Mouse (Mus musculus) thymus, adult 2 months (tissue): Measurements from ENCODE around the gene Ahrr. TPM values are rescaled to one million over a fixed set of nuclear protein-coding genes. Genes with fewer than 3 reads are reported as not detected.

Source experiments
- DNase-seq: peaks from one replicate; pipeline ENCODE4 v3.0.0; 2021
- H3K27ac ChIP-seq: fragments of 200-500 bp; 2 replicates; pipeline ENCODE4 v1.5.1; 2012; ENCODE audit warnings: low read length, control low read depth; ENCODE audit not compliant: control insufficient read depth, insufficient read depth
- H3K27me3 ChIP-seq: fragments of 200-500 bp; 2 replicates; pipeline ENCODE4 v1.6.1; 2012; ENCODE audit warnings: mild to moderate bottlenecking, low read length, moderate library complexity, mixed read lengths; ENCODE audit not compliant: control insufficient read depth, insufficient read depth
- H3K36me3 ChIP-seq: fragments of 200-500 bp; 2 replicates; pipeline ENCODE4 v1.6.1; 2012; ENCODE audit warnings: mild to moderate bottlenecking, low read length, moderate library complexity; ENCODE audit not compliant: control insufficient read depth, insufficient read depth
- H3K4me1 ChIP-seq: fragments of 200-500 bp; replicated peaks from 2 replicates; pipeline ENCODE4 v1.6.1; 2012; ENCODE audit warnings: low read length; ENCODE audit not compliant: control insufficient read depth, insufficient read depth
- H3K4me3 ChIP-seq: fragments of 200-500 bp; 2 replicates; pipeline ENCODE4 v1.5.1; 2012; ENCODE audit warnings: mild to moderate bottlenecking, low read length, control low read depth, moderate library complexity; ENCODE audit not compliant: control insufficient read depth, insufficient read depth
- CTCF ChIP-seq: fragments of 200-500 bp; IDR thresholded peaks from 2 replicates; pipeline ENCODE4 v1.5.1; 2012; ENCODE audit warnings: mild to moderate bottlenecking, control low read depth, low read length, moderate library complexity, borderline replicate concordance; ENCODE audit not compliant: control insufficient read depth, poor library complexity, insufficient read depth; ENCODE audit errors: extremely low read depth
- POLR2A ChIP-seq: fragments of 200-500 bp; IDR thresholded peaks from 2 replicates; pipeline ENCODE4 v1.6.1; 2012; ENCODE audit warnings: mild to moderate bottlenecking, low read length, control low read depth, moderate library complexity; ENCODE audit not compliant: control insufficient read depth, poor library complexity, insufficient read depth; ENCODE audit errors: extremely low read depth
- WGBS: fragments of 180-500 bp; shearing (Covaris S2); methylation state at CpG from one replicate; pipeline ENCODE4 v1.1.7; 2018; 5-methylcytosine and 5-hydroxymethylcytosine counted together
- polyA plus RNA-seq: library from polyadenylated mRNA; depleted of rRNA; stranded (reverse); fragments of >200 nt; gene quantifications from 2 replicates; pipeline ENCODE4 v1.2.3, GENCODE M21; 2012

Gene Ahrr
- polyA plus RNA-seq, 1 experiment, result 0.51 TPM

- 98% methylated on average over 1 of the region's 1 CpGs for WGBS
- TF ChIP-seq CTCF (no peak), POLR2A (no peak)
- Histone ChIP-seq H3K4me1 (no peaks in the 10 kb centered on the region), H3K27me3 (no peaks in the 10 kb centered on the region), H3K27ac (no peak overlapping the region), H3K36me3 (peaks cover 64% of the 10 kb centered on the region), H3K4me3 (no peak overlapping the region)
- DNase-seq, result no peak
Observed at GRCm38 (mm10) chr13:74305780-74306179, 13.6 kb upstream of the Ahrr start.

GRCm38 (mm10) chr13:74305380-74305779 is 13.2 kb upstream of the Ahrr start:
- Histone ChIP-seq H3K27me3 (no peaks in the 10 kb centered on the region), H3K4me1 (no peaks in the 10 kb centered on the region), H3K36me3 (peaks cover 60% of the 10 kb centered on the region), H3K4me3 (no peak overlapping the region), H3K27ac (no peak overlapping the region)
- WGBS, result 97% methylated on average over 6 of the region's 6 CpGs
- TF ChIP-seq CTCF (no peak), POLR2A (no peak)
- no peak for DNase-seq

- Histone ChIP-seq H3K27me3 (no peaks in the 10 kb centered on the region), H3K4me1 (no peaks in the 10 kb centered on the region), H3K36me3 (peaks cover 36% of the 10 kb centered on the region), H3K27ac (no peak overlapping the region), H3K4me3 (no peak overlapping the region)
- no peak for TF ChIP-seq POLR2A
- no peak for TF ChIP-seq CTCF
- WGBS, result 95% methylated on average over 10 of the region's 10 CpGs
- peak; percentile 11 for DNase-seq
Observed at GRCm38 (mm10) chr13:74302050-74303037, 10.2 kb upstream of the Ahrr start.

GRCm38 (mm10) chr13:74301607-74301984 is 9.5 kb upstream of the Ahrr start:
- WGBS, result 88% methylated on average over 6 of the region's 6 CpGs
- TF ChIP-seq CTCF, result no peak
- TF ChIP-seq POLR2A, result no peak
- H3K27ac ChIP-seq, result no peak overlapping the region
- H3K4me3 ChIP-seq, result no peak overlapping the region
- no peak for DNase-seq
- H3K27me3 ChIP-seq, result no peaks in the 10 kb centered on the region
- peaks cover 31% of the 10 kb centered on the region for H3K36me3 ChIP-seq
- H3K4me1 ChIP-seq, result no peaks in the 10 kb centered on the region

GRCm38 (mm10) chr13:74300925-74301606 is 8.9 kb upstream of the Ahrr start:
- no peak overlapping the region for H3K27ac ChIP-seq
- H3K4me3 ChIP-seq, result no peak overlapping the region
- peak; percentile 49 for DNase-seq
- H3K27me3 ChIP-seq, result no peaks in the 10 kb centered on the region
- H3K4me1 ChIP-seq, result no peaks in the 10 kb centered on the region
- 51% methylated on average over 4 of the region's 4 CpGs for WGBS
- peak; percentile 64; the same call in 1 of the 2 replicates for TF ChIP-seq CTCF
- no peak for TF ChIP-seq POLR2A
- peaks cover 31% of the 10 kb centered on the region for H3K36me3 ChIP-seq

GRCm38 (mm10) chr13:74296376-74296775 is 4.2 kb upstream of the Ahrr start:
- no peak for TF ChIP-seq CTCF
- no peak for TF ChIP-seq POLR2A
- Histone ChIP-seq H3K27me3 (no peaks in the 10 kb centered on the region; the same call in 1 of the 2 replicates), H3K4me3 (no peak overlapping the region), H3K36me3 (no peaks in the 10 kb centered on the region), H3K27ac (no peak overlapping the region), H3K4me1 (no peaks in the 10 kb centered on the region)
- 85% methylated on average over 7 of the region's 7 CpGs for WGBS
- no peak for DNase-seq
